10 mouse cellular contexts compared by ENCODE assay signal in the genomic region with DNA sequence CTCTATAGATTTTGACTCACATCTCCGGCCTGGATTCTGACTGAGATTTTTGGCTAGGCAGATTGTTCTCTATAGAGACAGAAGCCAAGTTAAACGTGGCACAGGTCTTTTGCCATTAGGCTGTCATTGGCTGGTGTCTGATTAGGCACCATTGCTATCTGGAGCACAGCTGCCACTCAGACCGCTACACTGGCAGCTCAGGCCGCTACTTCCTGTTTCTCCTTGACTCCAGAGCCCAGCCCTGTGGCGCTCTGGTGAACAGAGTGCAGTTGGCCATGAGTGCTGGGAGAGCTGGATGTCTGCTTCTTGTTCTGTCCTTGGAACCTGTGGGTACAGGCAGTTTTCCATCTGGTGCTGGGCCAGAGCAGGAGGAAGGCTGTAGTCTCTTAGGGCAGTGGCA. TPM values are rescaled to one million over a fixed set of nuclear protein-coding genes. Genes with fewer than 3 reads are reported as not detected.
DNase-seq lines count a peak whose midpoint lies in the region; ATAC-seq and TF ChIP-seq lines count a peak whose summit lies in the region.
"Had no signal": no experiment of that assay in that cellular context is flagged by ENCODE, and none has a peak within 500 bp of the region (broad histone marks: within the 10 kb centered on the region; RNA-seq: fewer than 3 reads in every experiment).

No protein-coding gene starts in this region.

- no peak for DNase-seq in left cerebral cortex, adult 2 months (ENCODE audit: extremely low spot score in 1 of 2, low spot score in 2 of 2)
- DNase-seq in left cerebral cortex, adult 8-10 months (ENCODE audit: low spot score in 2 of 2): no peak
- DNase-seq in adrenal gland, adult 18-20 months (ENCODE audit: low spot score in 2 of 2): peak; percentile 51 to 55
- DNase-seq in cerebellum, postnatal 36 days: peak; percentile 79 to 85
- no peak for DNase-seq in forebrain, embryonic 10.5 days (ENCODE audit: extremely low spot score, low spot score)
- DNase-seq in embryo, embryonic 10 days (ENCODE audit: low spot score): no peak

- intact Hi-C loops in left cerebral cortex, adult 2 months (cut with DNase I): no loop called here

- H3K4me3 ChIP-seq in left cerebral cortex, adult 2 months: no peak overlapping the region
- no peak overlapping the region for H3K4me3 ChIP-seq in heart, embryonic 16.5 days (ENCODE audit: low read length)
- no peak overlapping the region for H3K4me3 ChIP-seq in forebrain, embryonic 10.5 days
- H3K4me3 ChIP-seq: midbrain, embryonic 12.5 days had no signal

- ATAC-seq in heart, embryonic 16.5 days (replicated peaks; ENCODE audit: extremely low read depth, insufficient read depth, low FRiP score): peak; percentile 93
- ATAC-seq in megakaryocyte-erythroid progenitor cell, adult 5-6 weeks (replicated peaks; ENCODE audit: low FRiP score, low TSS enrichment, poor library complexity, severe bottlenecking): peak; percentile 96
- ATAC-seq: Patski had no signal

- no peak for TF ChIP-seq CTCF in left cerebral cortex, adult 2 months (IDR thresholded peaks at IDR 0.05)

- peak overlapping the region; percentile 3; the same call in 1 of the 2 replicates for H3K27ac ChIP-seq in left cerebral cortex, adult 2 months
- H3K27ac ChIP-seq in heart, embryonic 16.5 days (ENCODE audit: low read length): peak overlapping the region; percentile 88
- H3K27ac ChIP-seq in forebrain, embryonic 10.5 days: no peak overlapping the region
- H3K27ac ChIP-seq: midbrain, embryonic 12.5 days had no signal

- no peaks in the 10 kb centered on the region; the same call in 1 of the 2 replicates for H3K9me3 ChIP-seq in heart, embryonic 16.5 days (replicated peaks; ENCODE audit: control insufficient read depth, low read length)
- H3K9me3 ChIP-seq in forebrain, embryonic 10.5 days: no peaks in the 10 kb centered on the region
- H3K9me3 ChIP-seq: midbrain, embryonic 12.5 days had no signal

- H3K4me1 ChIP-seq in heart, embryonic 16.5 days (ENCODE audit: control insufficient read depth, insufficient read depth, low read length): peaks cover 10% of the 10 kb centered on the region
- no peaks in the 10 kb centered on the region for H3K4me1 ChIP-seq in forebrain, embryonic 10.5 days
- H3K4me1 ChIP-seq: midbrain, embryonic 12.5 days had no signal

- peak overlapping the region; percentile 42; the same call in 1 of the 2 replicates for H3K9ac ChIP-seq in heart, embryonic 16.5 days (ENCODE audit: low read length)
- H3K9ac ChIP-seq: midbrain, embryonic 12.5 days had no signal

- WGBS in heart, embryonic 16.5 days: 34% methylated on average over 5 of the region's 5 CpGs
- 91% methylated on average over 5 of the region's 5 CpGs for WGBS in forebrain, embryonic 10.5 days

- no peaks in the 10 kb centered on the region for H3K27me3 ChIP-seq in heart, embryonic 16.5 days (ENCODE audit: control insufficient read depth, insufficient read depth, low read length)
- H3K27me3 ChIP-seq in forebrain, embryonic 10.5 days (ENCODE audit: poor library complexity, severe bottlenecking): no peaks in the 10 kb centered on the region
- H3K27me3 ChIP-seq: midbrain, embryonic 12.5 days; Patski had no signal

- H3K36me3 ChIP-seq in heart, embryonic 16.5 days (ENCODE audit: control insufficient read depth, insufficient read depth): 0 out of 2 replicates have a peak, but pooled peaks cover 2% of the 10 kb centered on the region
- peaks cover 10% of the 10 kb centered on the region for H3K36me3 ChIP-seq in forebrain, embryonic 10.5 days (replicated peaks)

- H3K4me2 ChIP-seq in heart, embryonic 16.5 days (ENCODE audit: low read depth, low read length): no peak overlapping the region
- H3K4me2 ChIP-seq: midbrain, embryonic 12.5 days had no signal

RNA-seq across cellular contexts. Expression of gene Hbp1, which starts 33.1 kb away (rescaled TPM):
- total RNA-seq in left cerebral cortex, adult 2 months (2021): 10 to 100 TPM; 21.4 to 22.1 TPM
- 10 to 100 TPM; 23.4 to 28.4 (median 27.0) TPM for total RNA-seq in left cerebral cortex, adult 8-10 months (2022)
- 10 to 100 TPM; 51.5 to 73.9 TPM for total RNA-seq in adrenal gland, adult 18-20 months (2021)
- 105 and 107 TPM in 2 replicates for polyA plus RNA-seq in heart, embryonic 16.5 days (2015; fragmentation: Nextera tagmentation; extraction: Ambion mirVana)
- 34.8 and 37.9 TPM in 2 replicates for total RNA-seq in megakaryocyte-erythroid progenitor cell, adult 5-6 weeks (2014; fragmentation: Nextera tagmentation)
- 39.8 and 50.5 TPM in 2 replicates for total RNA-seq in megakaryocyte-erythroid progenitor cell, adult 5-6 weeks (2017)
- 69.6 and 70.4 TPM in 2 replicates for polyA plus RNA-seq in forebrain, embryonic 10.5 days (2016; fragmentation: Nextera tagmentation; extraction: Ambion mirVana)

Comparison
In these comparisons a context has a peak if more than half of its experiments do, and no peak if none do; other contexts are left out.
1. DNase-seq: peak in adrenal gland, adult 18-20 months (2 of 2) and cerebellum, postnatal 36 days (2 of 2); none in left cerebral cortex, adult 2 months (0 of 2), left cerebral cortex, adult 8-10 months (0 of 2), forebrain, embryonic 10.5 days (single experiment) and embryo, embryonic 10 days (single experiment).